Mouse (Mus musculus): ENCODE results near the gene Gm6096. TPM values are rescaled to one million over a fixed set of nuclear protein-coding genes. Genes with fewer than 3 reads are reported as not detected.

Gm6096 gene
- polyA plus RNA-seq, 1 experiment from 2014 or later, result 0.86 TPM

DNA sequence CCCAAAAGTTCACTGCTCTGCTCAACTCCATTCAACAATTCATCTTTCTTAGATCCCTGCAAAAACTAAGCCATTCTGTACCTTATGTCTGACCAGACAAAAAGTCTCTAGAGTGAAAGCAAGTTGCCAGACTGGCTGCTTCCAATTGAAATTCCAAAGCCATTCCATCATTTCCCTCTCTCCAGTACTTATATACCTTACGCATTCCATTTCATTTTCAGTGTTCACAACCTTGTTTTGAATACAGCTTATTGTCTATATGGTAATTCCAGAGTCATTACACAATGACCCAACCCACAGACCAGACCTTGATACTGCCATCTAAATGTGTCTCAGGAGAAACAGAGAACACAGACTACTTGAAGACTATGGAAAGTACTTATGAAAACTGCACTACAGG is 17.6 kb downstream of the Gm6096 start:
- Histone ChIP-seq H3K4me1 (replicated peaks) (peaks cover 59% of the 10 kb centered on the region), H3K9me3 (replicated peaks) (no peaks in the 10 kb centered on the region), H3K27ac (ENCODE audit: poor library complexity, severe bottlenecking) (peak overlapping the region; percentile 74), H3K27me3 (replicated peaks) (no peaks in the 10 kb centered on the region), H3K36me3 (peaks cover 6% of the 10 kb centered on the region), H3K9ac (no peak overlapping the region), H3K4me2 (no peak overlapping the region), H3K4me3 (no peak overlapping the region)
- WGBS, result 38% methylated on average over 1 of the region's 1 CpGs
- ATAC-seq (ENCODE audit: insufficient number of reproducible peaks, low FRiP score), result no peak

DNA sequence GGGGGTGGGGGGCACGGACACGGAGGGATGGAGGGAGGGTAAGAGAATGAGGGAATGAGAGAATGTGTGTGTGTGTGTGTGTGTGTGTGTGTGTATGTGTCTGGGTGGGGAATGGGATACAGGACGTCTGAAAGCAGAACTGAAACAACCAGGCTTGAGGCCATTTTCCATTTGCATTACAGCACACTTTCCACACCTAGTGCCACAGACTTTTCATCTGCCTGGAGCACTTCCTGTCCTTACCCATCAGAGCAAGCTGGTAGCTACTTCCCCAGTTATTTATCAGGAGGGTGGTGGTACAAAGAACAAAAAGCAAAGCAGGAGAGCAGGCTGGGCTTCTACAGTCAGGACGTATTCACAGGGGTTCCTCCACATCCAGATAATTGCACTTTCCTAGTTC is 21.6 kb downstream of the Gm6096 start:
- H3K4me1 ChIP-seq (replicated peaks), result peaks cover 36% of the 10 kb centered on the region
- peaks cover 16% of the 10 kb centered on the region for H3K36me3 ChIP-seq
- 45% methylated on average over 4 of the region's 4 CpGs for WGBS
- no peak overlapping the region for H3K27ac ChIP-seq (ENCODE audit: poor library complexity, severe bottlenecking)
- H3K4me3 ChIP-seq, result no peak overlapping the region
- no peaks in the 10 kb centered on the region for H3K27me3 ChIP-seq (replicated peaks)
- no peak overlapping the region for H3K4me2 ChIP-seq
- H3K9ac ChIP-seq, result no peak overlapping the region
- no peak for ATAC-seq (ENCODE audit: insufficient number of reproducible peaks, low FRiP score)
- H3K9me3 ChIP-seq (replicated peaks), result 0 out of 2 replicates have a peak, but pooled peaks cover 2% of the 10 kb centered on the region

DNA sequence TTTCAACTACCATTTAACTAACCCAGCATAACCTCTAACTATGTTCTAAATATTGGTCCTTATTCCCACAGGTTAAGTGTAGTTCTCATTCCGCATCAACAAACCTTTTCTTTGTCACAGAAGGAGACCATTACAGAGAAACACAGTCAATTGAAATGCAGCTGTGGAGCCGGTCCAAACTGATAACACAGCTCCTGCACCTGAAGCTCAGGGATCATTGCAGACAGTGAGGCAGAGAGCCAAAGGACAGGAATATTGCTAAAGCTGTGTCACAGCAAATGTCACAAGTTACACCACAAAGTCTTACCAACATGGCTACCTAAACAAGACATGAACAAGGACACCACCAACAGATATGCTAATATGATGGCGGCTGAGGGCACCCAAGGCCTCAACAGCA is 25.2 kb downstream of the Gm6096 start:
- Histone ChIP-seq H3K9ac (no peak overlapping the region), H3K9me3 (replicated peaks) (0 out of 2 replicates have a peak, but pooled peaks cover 2% of the 10 kb centered on the region), H3K27me3 (replicated peaks) (no peaks in the 10 kb centered on the region), H3K36me3 (peaks cover 23% of the 10 kb centered on the region), H3K4me3 (no peak overlapping the region), H3K4me1 (replicated peaks) (peaks cover 10% of the 10 kb centered on the region; the same call in 1 of the 2 replicates), H3K27ac (ENCODE audit: poor library complexity, severe bottlenecking) (no peak overlapping the region), H3K4me2 (no peak overlapping the region)
- ATAC-seq (ENCODE audit: insufficient number of reproducible peaks, low FRiP score), result no peak
- WGBS, result 88% methylated on average over 3 of the region's 3 CpGs

DNA sequence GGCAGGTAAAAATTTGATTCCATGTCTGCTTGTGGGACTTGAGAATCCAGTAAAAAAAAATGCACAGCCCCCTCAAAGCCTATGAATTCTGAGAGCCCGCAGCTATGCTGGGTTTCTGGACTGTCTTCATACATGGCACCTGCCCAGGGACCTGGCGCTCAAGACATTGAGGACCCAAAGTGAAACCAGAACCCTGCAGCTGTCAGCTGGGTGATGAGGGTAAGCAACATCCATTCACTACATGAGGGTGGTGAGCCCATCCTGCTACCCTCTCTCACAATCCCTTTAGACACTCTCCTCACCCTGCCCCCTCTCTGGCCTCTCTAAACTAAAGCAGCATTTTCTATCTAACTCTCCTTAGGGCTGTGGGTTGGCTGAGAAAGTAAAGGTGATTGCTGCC is 26.8 kb downstream of the Gm6096 start:
- peaks cover 28% of the 10 kb centered on the region for H3K36me3 ChIP-seq
- no peak overlapping the region for H3K9ac ChIP-seq
- no peaks in the 10 kb centered on the region for H3K27me3 ChIP-seq (replicated peaks)
- 0 out of 2 replicates have a peak, but pooled peaks cover 9% of the 10 kb centered on the region for H3K4me1 ChIP-seq (replicated peaks)
- no peak overlapping the region for H3K4me3 ChIP-seq
- WGBS, result 98% methylated on average over 2 of the region's 2 CpGs
- no peak for ATAC-seq (ENCODE audit: insufficient number of reproducible peaks, low FRiP score)
- no peak overlapping the region for H3K27ac ChIP-seq (ENCODE audit: poor library complexity, severe bottlenecking)
- H3K9me3 ChIP-seq (replicated peaks), result 0 out of 2 replicates have a peak, but pooled peaks cover 2% of the 10 kb centered on the region
- H3K4me2 ChIP-seq, result no peak overlapping the region

DNA sequence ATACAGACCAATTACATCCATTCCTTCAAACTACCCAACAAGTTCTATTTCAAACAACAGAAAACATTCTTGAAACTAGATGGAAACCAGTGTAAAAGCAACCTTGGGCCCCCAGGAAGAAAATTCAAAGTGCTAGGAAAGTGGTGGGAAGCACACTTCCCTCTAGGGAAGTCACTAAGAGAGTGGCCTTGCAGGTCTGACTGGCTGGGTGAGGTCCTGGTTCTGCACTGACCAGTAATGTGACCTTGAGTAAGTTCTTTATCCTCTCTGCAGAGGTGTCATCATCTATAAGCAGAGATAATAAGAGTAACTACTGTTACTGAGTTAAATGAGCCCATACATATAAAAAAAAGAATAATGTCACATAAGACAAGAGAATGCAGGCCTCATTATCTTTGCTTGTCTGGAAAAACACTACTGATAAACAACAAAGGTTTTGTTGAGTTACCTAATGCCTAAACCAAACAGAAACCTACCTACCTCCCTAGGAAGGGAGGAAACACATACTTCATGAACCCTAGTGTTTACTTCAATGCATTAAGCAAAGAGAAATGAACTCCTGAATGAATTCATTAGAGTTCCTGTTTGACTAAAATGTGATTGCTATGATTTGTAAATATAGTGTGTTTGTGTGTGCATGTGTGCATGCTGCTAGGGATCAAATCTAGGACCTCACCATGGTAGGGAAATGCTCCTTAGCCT is 39.8 kb downstream of the Gm6096 start:
- ATAC-seq (ENCODE audit: insufficient number of reproducible peaks, low FRiP score), result no peak
- no peak overlapping the region for H3K4me2 ChIP-seq
- H3K27ac ChIP-seq (ENCODE audit: poor library complexity, severe bottlenecking), result peak overlapping the region; percentile 59
- no peak overlapping the region for H3K9ac ChIP-seq
- H3K27me3 ChIP-seq (replicated peaks), result no peaks in the 10 kb centered on the region
- H3K4me1 ChIP-seq (replicated peaks), result peaks cover 8% of the 10 kb centered on the region
- H3K36me3 ChIP-seq, result peaks cover 8% of the 10 kb centered on the region
- H3K4me3 ChIP-seq, result no peak overlapping the region
- H3K9me3 ChIP-seq (replicated peaks), result no peaks in the 10 kb centered on the region

DNA sequence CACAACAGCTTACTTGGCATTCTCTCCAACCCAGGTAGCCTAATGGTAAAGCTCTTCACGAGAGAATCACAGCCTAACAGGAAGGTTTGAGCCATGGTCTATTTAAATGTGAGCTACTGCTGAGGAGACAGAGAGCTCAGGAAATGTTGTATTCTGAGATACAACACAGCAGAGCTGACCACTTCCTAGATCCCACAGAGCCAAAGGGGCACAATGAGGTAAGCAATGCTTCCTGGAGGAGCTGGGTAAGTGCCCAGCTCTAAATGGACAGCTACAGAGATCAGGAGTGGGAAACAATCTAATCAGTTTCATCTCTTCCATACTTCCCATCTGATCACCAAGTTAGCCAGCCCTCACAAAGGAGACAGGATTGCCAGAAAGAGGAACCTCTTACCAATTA is 40.4 kb downstream of the Gm6096 start:
- WGBS, result 59% methylated on average over 1 of the region's 1 CpGs
- Histone ChIP-seq H3K36me3 (peaks cover 5% of the 10 kb centered on the region; the same call in 1 of the 2 replicates), H3K4me3 (no peak overlapping the region), H3K9ac (no peak overlapping the region), H3K9me3 (replicated peaks) (no peaks in the 10 kb centered on the region), H3K4me1 (replicated peaks) (peaks cover 13% of the 10 kb centered on the region), H3K4me2 (no peak overlapping the region), H3K27me3 (replicated peaks) (no peaks in the 10 kb centered on the region), H3K27ac (ENCODE audit: poor library complexity, severe bottlenecking) (peak overlapping the region; percentile 59)
- ATAC-seq (ENCODE audit: insufficient number of reproducible peaks, low FRiP score), result no peak

DNA sequence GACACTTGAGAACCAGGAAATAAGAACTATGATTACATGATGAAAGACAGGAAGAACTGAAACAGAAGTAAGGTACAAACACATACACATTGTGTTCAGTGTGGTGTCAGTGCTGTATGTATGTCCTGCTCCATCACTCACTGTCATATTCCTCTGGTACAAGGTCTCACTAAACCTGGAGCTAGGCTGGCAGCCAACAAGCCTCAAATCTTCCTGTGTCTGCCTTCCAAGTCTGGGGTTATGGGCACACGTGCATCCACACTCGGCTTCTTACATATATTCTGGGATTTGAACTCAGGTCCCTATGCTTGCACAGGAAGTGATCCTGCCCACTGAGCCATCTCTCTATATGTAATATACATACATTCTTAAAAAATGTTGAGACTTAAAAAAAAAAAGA is 41.8 kb downstream of the Gm6096 start:
- ATAC-seq (ENCODE audit: insufficient number of reproducible peaks, low FRiP score), result no peak
- no peak overlapping the region for H3K9ac ChIP-seq
- WGBS, result 89% methylated on average over 2 of the region's 2 CpGs

DNA sequence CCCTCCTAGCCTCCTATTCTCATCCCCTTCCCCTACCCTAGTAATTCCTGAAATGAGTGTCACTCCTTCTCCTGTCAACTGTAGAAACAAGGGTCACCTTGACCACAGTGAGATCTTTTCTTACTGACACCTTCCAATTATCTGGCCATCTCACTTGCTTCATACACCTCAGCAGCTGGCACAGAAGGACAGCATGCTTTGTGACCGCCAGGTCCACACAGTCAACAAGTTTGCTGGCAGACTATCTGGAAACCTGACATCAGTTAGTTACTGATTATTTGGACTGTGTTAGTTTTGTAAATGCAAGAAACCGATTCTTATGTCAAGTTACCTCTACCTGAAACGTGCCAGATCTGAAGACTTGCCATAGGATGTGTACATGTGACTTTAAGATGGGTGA is 45.3 kb downstream of the Gm6096 start:
- H3K27ac ChIP-seq (ENCODE audit: poor library complexity, severe bottlenecking), result no peak overlapping the region
- no peaks in the 10 kb centered on the region for H3K9me3 ChIP-seq (replicated peaks)
- peaks cover 13% of the 10 kb centered on the region for H3K36me3 ChIP-seq
- no peak overlapping the region for H3K4me2 ChIP-seq
- H3K9ac ChIP-seq, result no peak overlapping the region
- peaks cover 17% of the 10 kb centered on the region for H3K4me1 ChIP-seq (replicated peaks)
- H3K4me3 ChIP-seq, result no peak overlapping the region
- WGBS, result 85% methylated on average over 3 of the region's 3 CpGs
- H3K27me3 ChIP-seq (replicated peaks), result no peaks in the 10 kb centered on the region
- ATAC-seq (ENCODE audit: insufficient number of reproducible peaks, low FRiP score), result no peak

More for the DNA sequence above, 41.8 kb downstream of the Gm6096 start:
- H3K4me2 ChIP-seq, result no peak overlapping the region
- peaks cover 16% of the 10 kb centered on the region for H3K4me1 ChIP-seq (replicated peaks)
- no peak overlapping the region for H3K27ac ChIP-seq (ENCODE audit: poor library complexity, severe bottlenecking)
- no peaks in the 10 kb centered on the region for H3K9me3 ChIP-seq (replicated peaks)
- H3K36me3 ChIP-seq, result peaks cover 7% of the 10 kb centered on the region; the same call in 1 of the 2 replicates
- no peaks in the 10 kb centered on the region for H3K27me3 ChIP-seq (replicated peaks)
- H3K4me3 ChIP-seq, result no peak overlapping the region

DNA sequence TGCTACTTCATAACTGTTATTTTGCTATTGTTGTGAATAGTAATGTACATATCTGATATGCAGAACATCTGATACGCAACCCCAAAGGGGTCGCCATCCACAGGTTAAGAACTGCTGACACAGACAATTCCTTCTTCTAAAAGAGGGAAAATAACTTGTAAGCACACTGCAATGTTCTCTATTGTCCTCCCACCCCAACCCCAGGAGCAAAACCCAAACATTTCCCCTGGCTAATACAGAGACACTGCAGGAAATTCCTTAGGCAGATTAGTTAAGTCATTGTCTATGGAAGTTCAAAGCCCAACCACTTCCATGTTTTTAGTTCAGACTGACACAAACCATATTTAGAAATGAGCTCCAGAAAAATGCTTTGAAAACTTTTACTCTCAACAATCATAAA is 48.0 kb downstream of the Gm6096 start:
- H3K27me3 ChIP-seq (replicated peaks), result no peaks in the 10 kb centered on the region
- peaks cover 28% of the 10 kb centered on the region for H3K4me1 ChIP-seq (replicated peaks)
- no peak for ATAC-seq (ENCODE audit: insufficient number of reproducible peaks, low FRiP score)
- peaks cover 20% of the 10 kb centered on the region for H3K36me3 ChIP-seq
- no peak overlapping the region for H3K4me2 ChIP-seq
- no peak overlapping the region for H3K27ac ChIP-seq (ENCODE audit: poor library complexity, severe bottlenecking)
- no peak overlapping the region for H3K4me3 ChIP-seq
- H3K9ac ChIP-seq, result no peak overlapping the region
- no peaks in the 10 kb centered on the region for H3K9me3 ChIP-seq (replicated peaks)
- WGBS, result 80% methylated on average over 2 of the region's 2 CpGs

Other genes starting within 250 kb of the Gm6096 start
- gene Scgb2b27, start 237.1 kb upstream of the Gm6096 start, polyA plus RNA-seq (2016; fragmentation: Nextera tagmentation; extraction: Ambion mirVana), result not detected in 2 replicates
- not detected in 2 replicates for gene Scgb1b27, start 229.6 kb upstream of the Gm6096 start, polyA plus RNA-seq (2016; fragmentation: Nextera tagmentation; extraction: Ambion mirVana)
- gene Scgb1b30, start 155.6 kb upstream of the Gm6096 start, polyA plus RNA-seq (2016; fragmentation: Nextera tagmentation; extraction: Ambion mirVana), result not detected in 2 replicates
- 4.5 and 5.9 TPM in 2 replicates for gene Wtip, start 117.8 kb upstream of the Gm6096 start, polyA plus RNA-seq (2016; fragmentation: Nextera tagmentation; extraction: Ambion mirVana)
- gene Uba2, start 81.4 kb upstream of the Gm6096 start, polyA plus RNA-seq (2016; fragmentation: Nextera tagmentation; extraction: Ambion mirVana), result 123 and 127 TPM in 2 replicates
- gene Pdcd2l, start 54.4 kb upstream of the Gm6096 start, polyA plus RNA-seq (2016; fragmentation: Nextera tagmentation; extraction: Ambion mirVana), result 45.6 and 50.0 TPM in 2 replicates
- gene Gpi1, start 20.7 kb upstream of the Gm6096 start, polyA plus RNA-seq (2016; fragmentation: Nextera tagmentation; extraction: Ambion mirVana), result 777 and 794 TPM in 2 replicates
- gene 4931406P16Rik, start 62.5 kb downstream of the Gm6096 start, polyA plus RNA-seq (2016; fragmentation: Nextera tagmentation; extraction: Ambion mirVana), result 50.3 and 53.7 TPM in 2 replicates
- 80.3 and 82.9 TPM in 2 replicates for gene Lsm14a, start 142.3 kb downstream of the Gm6096 start, polyA plus RNA-seq (2016; fragmentation: Nextera tagmentation; extraction: Ambion mirVana)

All from heart, embryonic 12.5 days (tissue).